Mouse (Mus musculus) intestine, postnatal 0 days (tissue): ENCODE results near the gene Lonp1. TPM values are rescaled to one million over a fixed set of nuclear protein-coding genes. Genes with fewer than 3 reads are reported as not detected.
"Not testable (repeated sequence)": the region's sequence is repeated elsewhere in the genome, so short reads cannot be mapped to it uniquely, and the experiment has no call there.

ENCODE experiments used
- ATAC-seq: fragments of 200-750 bp; cut with Nextera tagmentation; 2 replicates; pipeline ENCODE4 v1.8.0; 2017; ENCODE audit warnings: mild to moderate bottlenecking, moderate TSS enrichment, moderate library complexity
- H3K27ac ChIP-seq: fragments of 300-500 bp; sonication (generic); 2 replicates; pipeline ENCODE4 v1.5.1; 2014; ENCODE audit warnings: mild to moderate bottlenecking, low read depth, low read length, moderate library complexity
- H3K27me3 ChIP-seq: fragments of 300-500 bp; sonication (generic); replicated peaks from 2 replicates; pipeline ENCODE4 v1.6.1; 2014; ENCODE audit warnings: low read length, mixed read lengths; ENCODE audit not compliant: control insufficient read depth, insufficient read depth
- H3K36me3 ChIP-seq: fragments of 300-500 bp; sonication (generic); 2 replicates; pipeline ENCODE4 v1.6.1; 2014; ENCODE audit warnings: mild to moderate bottlenecking, moderate library complexity; ENCODE audit not compliant: control insufficient read depth, insufficient read depth
- H3K4me1 ChIP-seq: fragments of 300-500 bp; sonication (generic); replicated peaks from 2 replicates; pipeline ENCODE4 v1.6.1; 2014; ENCODE audit warnings: antibody characterized with exemption, low read length, mixed read lengths; ENCODE audit not compliant: control insufficient read depth, insufficient read depth
- H3K4me2 ChIP-seq: fragments of 300-500 bp; sonication (generic); replicated peaks from 2 replicates; pipeline ENCODE4 v1.6.1; 2014; ENCODE audit warnings: low read depth, mild to moderate bottlenecking, moderate library complexity
- H3K4me3 ChIP-seq: fragments of 300-500 bp; sonication (generic); 2 replicates; pipeline ENCODE4 v1.5.1; 2014; ENCODE audit warnings: low read depth, low read length
- H3K9ac ChIP-seq: fragments of 300-500 bp; sonication (generic); 2 replicates; pipeline ENCODE4 v1.6.1; 2014; ENCODE audit warnings: mild to moderate bottlenecking, low read depth, low read length
- H3K9me3 ChIP-seq: fragments of 300-500 bp; sonication (generic); 2 replicates; pipeline ENCODE4 v1.6.1; 2016; ENCODE audit warnings: mixed run types; ENCODE audit not compliant: control insufficient read depth
- CTCF ChIP-seq: sonication (generic); IDR thresholded peaks from 2 replicates; pipeline ENCODE4 v1.5.1; 2016; ENCODE audit warnings: low read depth, mild to moderate bottlenecking, control low read depth, antibody characterized with exemption, moderate library complexity
- WGBS: fragments of 180-500 bp; shearing (Covaris S2); extraction: QIAGEN DNeasy Blood & Tissue Kit; methylation state at CpG from one replicate; pipeline ENCODE4 v1.1.7; 2014; 5-methylcytosine and 5-hydroxymethylcytosine counted together
- polyA plus RNA-seq: library from polyadenylated mRNA; unstranded; fragments of >200 nt; fragmentation: Nextera tagmentation; extraction: Ambion mirVana; gene quantifications from 2 replicates; pipeline ENCODE4 v1.2.1, GENCODE M21; 2015

Gene Lonp1
- polyA plus RNA-seq, 1 experiment from 2014 or later, result 25.5 TPM

DNA sequence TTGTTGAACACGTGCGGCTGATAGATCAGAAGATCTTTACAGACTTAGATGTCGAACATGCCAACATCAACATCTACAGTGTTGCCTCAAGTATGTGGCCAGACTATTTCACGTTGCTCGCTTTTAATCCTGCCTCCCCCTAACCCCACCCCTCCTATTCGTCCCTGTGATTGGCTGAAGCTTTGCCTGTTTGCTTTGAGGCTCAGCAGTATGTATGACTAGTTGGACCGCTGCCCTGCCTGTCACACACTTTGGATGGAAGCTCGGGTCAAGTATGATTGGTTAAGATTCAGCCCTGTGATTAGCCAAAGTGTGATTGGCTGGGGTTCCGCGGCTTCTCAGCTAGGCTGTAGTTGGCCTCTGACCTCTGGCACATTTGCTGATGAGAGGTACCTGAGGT, 25.1 kb upstream of the Lonp1 start:
- 30% methylated on average over 10 of the region's 10 CpGs for WGBS

DNA sequence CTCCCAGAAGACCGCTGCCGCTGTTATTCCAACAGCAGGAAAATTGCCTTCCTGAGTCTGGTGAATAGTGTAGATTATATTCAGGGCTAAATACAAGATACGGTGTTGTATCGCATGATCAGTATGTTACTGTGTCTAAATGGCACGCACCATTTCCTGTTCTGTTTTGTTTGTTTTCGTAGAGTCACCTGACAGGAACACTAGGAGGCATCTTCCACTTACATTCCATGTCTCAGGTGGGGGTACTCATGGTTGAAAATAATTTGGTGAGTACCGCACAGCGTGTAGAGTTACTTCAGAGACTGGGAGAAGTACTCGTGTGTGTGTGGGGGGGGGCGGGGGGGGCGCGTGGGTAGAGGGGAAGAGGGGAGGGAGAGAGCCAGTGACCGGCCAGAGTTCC, 20.9 kb upstream of the Lonp1 start:
- no peaks in the 10 kb centered on the region for H3K9me3 ChIP-seq
- WGBS, result 55% methylated on average over 12 of the region's 13 CpGs
- H3K36me3 ChIP-seq, result no peaks in the 10 kb centered on the region
- no peak overlapping the region for H3K4me3 ChIP-seq
- no peak overlapping the region for H3K9ac ChIP-seq
- no peak for ATAC-seq
- no peaks in the 10 kb centered on the region for H3K27me3 ChIP-seq
- no peak overlapping the region for H3K27ac ChIP-seq
- H3K4me2 ChIP-seq, result no peak overlapping the region
- 0 out of 2 replicates have a peak, but pooled peaks cover 3% of the 10 kb centered on the region for H3K4me1 ChIP-seq
- TF ChIP-seq CTCF, result no peak

More for the DNA sequence above, 25.1 kb upstream of the Lonp1 start:
- H3K36me3 ChIP-seq, result no peaks in the 10 kb centered on the region
- no peaks in the 10 kb centered on the region for H3K27me3 ChIP-seq
- ATAC-seq, result no peak
- H3K4me3 ChIP-seq, result no peak overlapping the region
- TF ChIP-seq CTCF, result no peak
- no peaks in the 10 kb centered on the region for H3K9me3 ChIP-seq
- no peak overlapping the region for H3K27ac ChIP-seq
- H3K4me2 ChIP-seq, result no peak overlapping the region
- no peak overlapping the region for H3K9ac ChIP-seq
- H3K4me1 ChIP-seq, result 0 out of 2 replicates have a peak, but pooled peaks cover 3% of the 10 kb centered on the region

DNA sequence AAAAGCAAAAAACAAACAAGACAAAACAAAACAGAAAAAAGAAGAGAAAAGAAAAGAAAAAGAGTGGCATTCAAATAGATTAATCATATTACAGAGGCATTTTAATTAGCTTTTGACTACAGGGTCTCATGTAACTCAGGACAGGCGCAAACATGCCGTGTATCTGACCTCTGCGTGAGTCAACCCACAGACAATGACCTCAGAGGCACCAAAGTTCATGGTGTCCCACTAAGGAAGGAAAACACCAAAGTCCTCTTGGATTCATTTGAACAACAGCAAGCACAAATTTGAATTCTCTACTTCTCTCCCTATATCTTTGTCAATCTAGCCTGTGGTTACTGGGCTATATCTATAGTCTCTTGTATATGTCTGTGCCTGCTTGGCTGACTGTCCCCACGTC, 16.6 kb upstream of the Lonp1 start:
- Histone ChIP-seq H3K9me3 (no peaks in the 10 kb centered on the region), H3K4me2 (no peak overlapping the region), H3K4me1 (no peaks in the 10 kb centered on the region), H3K9ac (no peak overlapping the region), H3K4me3 (no peak overlapping the region), H3K27me3 (no peaks in the 10 kb centered on the region), H3K36me3 (no peaks in the 10 kb centered on the region), H3K27ac (no peak overlapping the region)
- no peak for ATAC-seq
- no peak for TF ChIP-seq CTCF
- WGBS, result 81% methylated on average over 4 of the region's 4 CpGs

DNA sequence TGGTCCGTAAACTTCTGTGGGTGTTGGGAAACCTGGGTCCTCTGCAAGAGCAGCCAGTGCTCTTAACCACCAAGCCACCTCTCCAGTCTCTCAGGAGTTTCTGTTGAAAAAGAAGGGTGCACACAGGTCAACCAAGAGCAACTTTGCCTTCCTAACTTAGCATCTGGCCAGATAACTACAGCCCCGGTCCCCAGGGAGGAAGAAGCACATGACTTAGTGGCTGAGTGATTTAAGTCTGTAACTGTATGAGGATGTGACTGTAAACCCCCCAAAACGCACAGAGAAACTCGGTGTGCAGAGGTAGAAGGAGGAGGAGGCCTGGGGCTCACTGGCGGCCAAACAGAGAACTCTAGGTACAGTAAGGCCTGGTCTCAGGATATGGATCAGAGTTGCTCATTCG, 7.3 kb upstream of the Lonp1 start:
- Histone ChIP-seq H3K27me3 (no peaks in the 10 kb centered on the region), H3K4me1 (no peaks in the 10 kb centered on the region), H3K36me3 (no peaks in the 10 kb centered on the region), H3K27ac (no peak overlapping the region), H3K9me3 (no peaks in the 10 kb centered on the region), H3K9ac (no peak overlapping the region), H3K4me2 (no peak overlapping the region), H3K4me3 (no peak overlapping the region)
- WGBS, result 90% methylated on average over 6 of the region's 6 CpGs
- no peak for ATAC-seq
- TF ChIP-seq CTCF, result no peak

DNA sequence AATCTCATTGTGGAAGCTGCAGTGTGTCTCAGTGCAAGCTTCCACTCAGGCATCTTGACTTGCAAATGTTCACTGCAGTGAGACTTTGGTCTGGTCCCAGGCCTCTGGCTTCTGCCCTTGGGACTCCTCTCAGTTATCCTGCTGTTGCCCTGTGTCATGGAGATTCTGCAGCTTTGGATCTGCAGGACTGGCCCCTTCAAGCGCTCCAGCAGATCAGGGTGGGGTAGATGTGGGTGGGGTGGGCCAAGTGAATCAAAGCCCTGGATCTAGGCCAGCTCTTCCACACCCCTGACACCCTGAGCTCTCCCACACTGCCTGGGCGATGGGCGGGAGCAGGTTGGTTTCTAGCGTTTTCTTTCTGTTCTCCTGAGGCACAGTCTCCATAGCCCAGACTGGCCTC, 5.1 kb upstream of the Lonp1 start:
- 32% methylated on average over 4 of the region's 4 CpGs for WGBS
- Histone ChIP-seq H3K4me1 (0 out of 2 replicates have a peak, but pooled peaks cover 7% of the 10 kb centered on the region), H3K27ac (no peak overlapping the region), H3K27me3 (no peaks in the 10 kb centered on the region), H3K36me3 (no peaks in the 10 kb centered on the region), H3K9ac (no peak overlapping the region), H3K4me3 (no peak overlapping the region), H3K9me3 (no peaks in the 10 kb centered on the region), H3K4me2 (no peak overlapping the region)
- ATAC-seq, result no peak
- no peak for TF ChIP-seq CTCF

DNA sequence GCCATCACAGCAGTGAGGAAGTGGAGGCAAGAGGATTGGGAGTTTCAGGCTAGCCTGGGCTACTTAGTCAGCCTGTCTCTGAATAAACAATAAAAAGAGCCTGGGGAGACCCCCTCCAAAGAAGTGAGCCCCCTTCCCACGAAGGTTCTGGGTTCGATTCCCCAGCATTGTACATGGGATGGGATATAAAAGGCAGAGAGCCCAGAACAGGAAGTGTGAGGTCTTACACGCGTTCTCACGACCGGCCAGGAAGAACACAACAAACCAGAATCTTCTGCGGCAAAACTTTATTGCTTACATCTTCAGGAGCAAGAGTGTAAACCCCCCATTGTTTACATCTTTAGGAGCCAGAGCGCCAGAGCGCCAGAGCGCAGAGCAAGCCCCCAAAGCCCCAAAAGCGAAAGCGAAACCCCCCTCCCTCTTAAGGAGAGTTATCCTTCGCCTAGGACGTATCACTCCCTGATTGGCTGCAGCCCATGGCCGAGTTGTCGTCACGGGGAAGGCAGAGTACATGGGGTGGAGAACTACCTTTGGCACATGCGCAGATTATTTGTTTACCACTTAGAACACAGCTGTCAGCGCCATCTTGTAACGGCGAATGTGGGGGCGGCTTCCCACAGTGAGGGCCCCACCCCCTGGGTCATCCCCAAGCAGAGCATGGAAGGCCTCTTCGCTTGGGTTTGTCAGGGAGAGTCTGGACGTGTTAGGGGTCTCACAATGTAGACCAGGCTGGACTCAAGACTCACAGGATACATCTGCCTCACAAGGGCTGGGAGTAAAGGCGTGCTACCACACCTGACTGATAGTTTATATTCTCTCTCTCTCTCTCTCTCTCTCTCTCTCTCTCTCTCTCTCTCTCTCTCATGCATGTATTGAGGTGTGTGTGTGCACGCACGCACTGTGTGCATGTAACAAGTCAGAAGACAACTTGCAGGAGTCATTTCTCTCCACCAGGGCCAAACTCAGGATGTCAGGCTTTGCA, 3.4 kb upstream of the Lonp1 start:
- H3K4me2 ChIP-seq, H3K9me3 ChIP-seq, H3K27ac ChIP-seq, H3K9ac ChIP-seq, H3K27me3 ChIP-seq, H3K36me3 ChIP-seq, ATAC-seq, H3K4me3 ChIP-seq: not testable (repeated sequence)
- 83% methylated on average over 27 of the region's 27 CpGs for WGBS
- peaks cover 13% of the 10 kb centered on the region; the same call in 1 of the 2 replicates for H3K4me1 ChIP-seq
